Mouse (Mus musculus) cerebellum, postnatal 25 days (tissue): ENCODE data around the gene Nkx6-1.

Experiments used
- DNase-seq, 2 experiments: peaks; one replicate each; pipeline ENCODE4 v3.0.0; 2021; ENCODE audit warnings: mixed read lengths in 2 of 2

The Nkx6-1 gene

DNA sequence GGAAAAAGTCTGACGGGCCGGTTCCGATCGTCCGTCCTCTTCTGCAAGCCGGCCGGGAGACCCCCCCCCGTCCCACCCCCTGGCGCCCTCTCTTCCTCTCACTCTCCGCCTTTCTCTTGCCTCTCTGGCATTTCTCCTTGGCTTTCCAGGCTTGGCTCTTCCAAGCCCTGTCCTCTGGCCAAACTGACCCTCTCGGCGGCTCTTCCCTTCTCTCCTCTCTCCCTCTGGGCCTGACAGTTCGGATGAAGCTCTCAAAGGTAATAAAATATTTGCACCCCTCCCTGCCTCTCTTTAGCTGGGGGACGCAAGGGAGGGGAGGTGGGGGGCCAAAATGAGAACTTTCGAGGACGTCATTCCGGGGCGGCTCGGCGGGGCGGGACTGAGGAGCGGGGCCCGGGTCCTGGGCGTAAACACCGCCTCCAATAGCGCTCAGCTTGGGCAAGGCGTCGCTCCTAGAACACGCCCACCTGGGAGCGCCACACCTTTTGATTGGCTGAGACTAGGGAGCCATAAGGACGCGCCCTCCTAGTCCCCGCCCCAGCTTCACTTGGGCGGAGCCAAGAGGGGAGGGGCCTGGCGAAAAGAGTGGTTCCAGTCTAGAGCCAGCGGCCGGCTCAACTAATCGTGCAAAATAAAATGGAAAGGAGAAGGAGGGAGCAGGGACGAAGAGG, at the start of gene Nkx6-1:
Nkx6-1 (minus strand) TSS at position 52 of the 671 bp plus-strand sequence.
- DNase-seq: no peak

- peak in 1 of 2 experiments; percentile 5 for DNase-seq
Measured at GRCm38 (mm10) chr5:101713064-101713613, 48.3 kb upstream of the Nkx6-1 start.

DNA sequence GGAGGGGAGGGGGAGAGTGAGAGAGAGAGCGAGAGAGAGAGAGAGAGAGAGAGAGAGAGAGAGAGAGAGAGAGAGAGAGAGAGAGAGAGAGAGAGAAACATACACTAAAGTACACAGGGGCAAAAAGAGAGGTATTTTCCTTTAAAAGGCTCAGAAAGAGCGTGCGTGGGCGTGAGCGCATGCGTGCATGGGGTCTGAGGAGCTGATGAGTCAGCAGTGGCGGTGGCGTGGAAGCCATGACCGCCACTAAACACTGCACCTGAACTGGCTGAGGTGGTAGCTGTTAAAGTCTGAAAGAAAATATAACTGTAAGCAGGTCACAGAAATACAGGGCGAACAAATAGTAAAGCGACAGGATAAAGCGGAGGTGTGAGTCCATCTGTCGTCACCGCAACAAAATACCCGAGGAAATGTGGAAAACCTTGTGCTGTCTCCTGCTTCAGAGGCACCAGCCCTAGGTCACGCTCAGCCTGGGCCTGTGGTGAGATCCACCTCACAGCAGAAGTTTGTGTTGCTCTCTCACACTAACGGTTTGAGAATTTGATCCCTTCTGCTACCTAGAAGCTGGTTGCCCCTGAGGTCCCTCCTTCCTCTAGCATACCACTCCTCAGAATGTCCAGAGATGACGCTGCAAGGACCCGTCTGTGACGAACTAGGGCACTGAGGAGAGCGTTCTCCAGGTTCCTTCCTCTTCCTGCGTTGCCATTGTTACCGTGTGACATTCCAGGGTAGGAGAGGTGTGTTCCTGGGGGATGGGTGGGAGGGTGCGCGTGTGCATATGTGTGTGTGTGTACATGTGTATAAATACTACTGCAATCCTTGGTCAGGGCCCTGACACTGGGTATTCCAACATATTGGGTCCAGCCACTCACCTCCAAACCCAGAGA, 38.8 kb upstream of the Nkx6-1 start:
- DNase-seq: no peak

DNA sequence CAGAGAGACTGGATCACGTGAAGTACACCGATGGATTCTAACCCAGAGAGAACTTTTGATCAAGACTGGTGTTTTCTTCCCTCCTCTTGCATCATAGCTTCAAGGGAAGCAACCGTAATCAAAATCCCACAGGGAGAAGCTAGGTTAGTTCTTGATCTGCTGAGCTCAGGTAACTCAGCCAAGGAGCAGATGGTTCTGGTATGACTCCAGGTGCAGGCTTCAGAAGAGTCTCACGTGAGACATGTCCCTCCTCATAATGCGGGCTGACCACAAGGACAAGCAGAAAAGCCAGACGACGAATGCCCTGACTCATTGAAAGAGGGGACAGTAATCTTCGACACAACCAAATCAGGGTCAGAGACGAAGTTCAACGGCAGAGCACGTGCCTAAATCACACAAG, 37.8 kb upstream of the Nkx6-1 start:
- DNase-seq: peak; percentile 10 to 23

DNA sequence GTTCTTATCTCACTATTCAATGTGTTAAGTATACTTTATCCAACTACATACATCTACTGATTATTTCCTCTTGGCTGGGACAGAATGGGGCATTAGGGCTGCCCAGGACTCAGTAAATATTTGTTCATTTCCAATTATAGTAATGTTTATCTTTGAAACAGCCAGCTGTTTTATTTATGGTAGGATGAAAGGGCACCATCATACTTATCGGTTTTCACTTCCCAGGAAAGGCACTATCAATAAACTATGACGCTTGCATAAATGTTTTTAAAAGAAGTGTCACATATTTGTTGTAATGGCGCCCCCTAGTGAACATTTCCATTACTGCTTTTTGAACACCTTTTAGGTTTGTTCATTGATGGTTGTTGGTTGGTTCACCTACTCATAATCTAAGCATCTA, 35.8 kb upstream of the Nkx6-1 start:
- DNase-seq: peak in 1 of 2 experiments; percentile 38

- no peak for DNase-seq
Measured at GRCm38 (mm10) chr5:101688581-101688980, 23.8 kb upstream of the Nkx6-1 start.

DNA sequence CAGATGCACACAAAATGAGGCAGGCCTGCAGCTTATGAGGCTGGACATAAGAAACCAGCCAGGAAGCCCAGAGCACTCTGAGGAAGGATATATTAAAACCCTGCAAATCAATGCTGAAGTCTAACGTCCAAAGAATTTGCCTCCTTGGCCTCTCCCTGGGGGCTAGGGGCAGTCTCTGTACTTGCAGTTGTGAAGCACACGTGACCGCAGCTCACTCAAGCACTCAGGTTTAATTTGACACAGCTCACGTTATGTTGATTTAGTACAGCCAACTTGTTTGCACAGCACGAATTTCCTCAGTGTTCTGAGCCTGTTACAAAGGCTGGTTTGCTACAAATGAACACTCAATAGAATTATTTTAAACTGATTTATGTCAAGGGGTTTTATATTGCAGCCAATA, 18.5 kb upstream of the Nkx6-1 start:
- DNase-seq: no peak

DNA sequence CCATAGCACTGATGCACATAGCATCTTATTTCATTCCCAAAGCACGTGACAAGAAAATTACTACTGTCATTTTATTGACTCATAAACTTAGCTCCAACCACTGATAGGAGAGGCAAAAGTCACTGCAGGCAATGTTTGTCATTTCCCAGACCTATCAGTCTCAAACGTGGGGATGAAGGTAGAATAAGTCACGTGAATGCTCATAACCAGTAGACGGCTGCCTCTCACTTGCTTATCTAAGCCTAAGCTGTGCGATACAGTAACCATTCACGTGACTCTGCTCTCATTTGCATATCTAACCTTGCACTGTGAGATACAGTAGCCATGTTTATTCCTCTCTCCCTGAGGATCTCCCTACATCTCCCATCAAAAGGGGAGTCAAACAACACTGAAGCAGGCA, 15.5 kb upstream of the Nkx6-1 start:
- no peak for DNase-seq

GRCm38 (mm10) chr5:101669381-101669780, 4.6 kb upstream of the Nkx6-1 start:
- DNase-seq: peak in 1 of 2 experiments; percentile 28

DNA sequence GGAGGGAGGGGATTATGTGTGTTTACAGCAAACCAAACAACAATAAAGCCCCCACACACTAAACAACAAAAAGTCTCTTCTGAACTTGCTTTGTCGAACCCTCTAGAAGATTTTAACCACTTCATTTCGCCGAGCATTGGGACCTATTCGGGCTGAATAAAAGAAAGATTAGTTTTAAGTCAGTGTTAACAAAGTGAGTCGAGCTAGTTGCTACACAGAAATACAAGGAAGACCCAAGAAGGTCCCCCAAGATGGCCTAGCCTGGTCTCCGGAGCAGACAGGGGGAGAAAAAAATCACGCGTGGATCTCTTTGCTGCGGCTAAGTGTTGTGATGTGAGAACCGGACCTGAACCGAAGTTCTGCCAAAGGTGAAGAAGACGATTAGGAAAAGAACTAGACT, 3.7 kb upstream of the Nkx6-1 start:
- no peak for DNase-seq

GRCm38 (mm10) chr5:101668028-101668427, 3.2 kb upstream of the Nkx6-1 start:
- DNase-seq: no peak

GRCm38 (mm10) chr5:101667263-101667990, 2.6 kb upstream of the Nkx6-1 start:
- no peak for DNase-seq

DNA sequence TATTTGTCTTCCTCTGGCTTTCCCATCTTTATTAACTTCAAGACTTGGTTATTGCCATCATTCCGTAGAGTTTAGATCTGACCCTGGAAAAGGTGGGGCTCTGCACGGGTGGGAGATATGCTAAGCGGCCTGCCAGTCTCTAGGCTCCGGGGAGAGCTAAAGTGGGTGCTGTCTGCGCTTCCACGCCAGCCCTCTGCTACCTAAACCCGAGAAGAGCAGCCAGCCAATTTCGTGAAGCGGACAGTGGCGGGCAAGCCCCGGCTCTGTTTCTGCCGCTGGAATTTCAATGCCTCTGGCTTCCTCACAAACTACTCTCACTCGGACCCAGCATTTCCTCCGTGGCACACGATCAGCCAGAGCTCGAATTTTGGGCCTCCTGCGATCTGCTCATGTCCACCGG, 1.9 kb upstream of the Nkx6-1 start:
- no peak for DNase-seq

- no peak for DNase-seq
Measured at GRCm38 (mm10) chr5:101666091-101666490, 1.3 kb upstream of the Nkx6-1 start.

- DNase-seq: no peak
Measured at GRCm38 (mm10) chr5:101664423-101664921, 324 bp downstream of the Nkx6-1 start.

GRCm38 (mm10) chr5:101663621-101664422, 974 bp downstream of the Nkx6-1 start:
- DNase-seq: no peak

GRCm38 (mm10) chr5:101663176-101663575, 1.6 kb downstream of the Nkx6-1 start:
- DNase-seq: no peak

- DNase-seq: no peak
Measured at GRCm38 (mm10) chr5:101662485-101662884, 2.3 kb downstream of the Nkx6-1 start.

GRCm38 (mm10) chr5:101661561-101662211, 3.1 kb downstream of the Nkx6-1 start:
- DNase-seq: peak in 1 of 2 experiments; percentile 34

DNA sequence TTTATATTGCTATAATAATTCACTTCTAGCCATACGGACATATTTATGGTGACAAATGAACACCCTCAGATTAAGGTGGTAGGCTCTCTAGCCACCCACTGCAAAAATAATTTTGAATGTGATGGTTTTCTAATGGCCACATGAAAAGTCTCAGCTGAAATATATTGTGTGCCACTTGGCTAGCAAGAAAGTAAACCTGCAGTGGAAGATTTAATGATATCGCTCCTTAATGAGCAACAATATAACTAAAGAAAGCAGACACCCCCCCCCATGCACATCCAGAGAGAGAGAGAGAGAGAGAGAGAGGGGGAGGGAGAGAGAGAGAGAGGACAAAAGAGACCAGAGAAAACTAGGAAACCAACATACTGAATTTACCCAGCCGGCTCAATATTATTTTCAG, 4.1 kb downstream of the Nkx6-1 start:
- DNase-seq: no peak

GRCm38 (mm10) chr5:101659411-101659971, 5.3 kb downstream of the Nkx6-1 start:
- peak in 1 of 2 experiments; percentile 39 for DNase-seq
